Mouse (Mus musculus) left cerebral cortex, postnatal 36 days (tissue): ENCODE measurements around the gene Relt. TPM values are rescaled to one million over a fixed set of nuclear protein-coding genes. Genes with fewer than 3 reads are reported as not detected.

Experiments
- DNase-seq, 2 experiments: peaks; one replicate each; pipeline ENCODE4 v3.0.0; 2021 to 2022; ENCODE audit warnings: low spot score in 2 of 2, mixed read lengths in 1 of 2
- intact Hi-C: fragments of 180-260 bp; cut with DNase I; formaldehyde crosslinking; loops from one replicate; pipeline ENCODE4 v1.15.1; 2025
- microRNA-seq: library from miRNA; unstranded; fragments of <30 nt; microRNA quantifications from one replicate; pipeline ENCODE4 v1.2.0, GENCODE M21; 2022
- total RNA-seq, 2 experiments: library from RNA; stranded (reverse); gene quantifications; 2 replicates each; pipeline ENCODE4 v1.2.3; 2021

The Relt gene
- total RNA-seq, 2 experiments from 2014 or later = 15.1 to 17.0 TPM

GRCm38 (mm10) chr7:100818401-100819064, 44.7 kb downstream of the Relt start:
- DNase-seq = no peak
- intact Hi-C loops = loop anchor here (5.0 kb wide), 1 partner anchor 131 kb away; no protein-coding TSS in a partner anchor

- DNase-seq = no peak
- intact Hi-C loops = loop anchor here (5.0 kb wide), 1 partner anchor 130 kb away; no protein-coding TSS in a partner anchor
Observed at GRCm38 (mm10) chr7:100817442-100817760, 45.8 kb downstream of the Relt start.

GRCm38 (mm10) chr7:100816759-100817441, 46.3 kb downstream of the Relt start:
- intact Hi-C loops = loop anchor here (5.0 kb wide), 1 partner anchor 130 kb away; no protein-coding TSS in a partner anchor
- DNase-seq = peak; percentile 52

- DNase-seq = no peak
- intact Hi-C loops = loop anchor here (5.0 kb wide), 1 partner anchor 129 kb away; no protein-coding TSS in a partner anchor
Observed at GRCm38 (mm10) chr7:100815900-100816570, 47.2 kb downstream of the Relt start.

GRCm38 (mm10) chr7:100812641-100813040, 50.6 kb downstream of the Relt start:
- no peak for DNase-seq
- intact Hi-C loops = no loop called here

- intact Hi-C loops = no loop called here
- DNase-seq = no peak
Observed at GRCm38 (mm10) chr7:100811912-100812311, 51.3 kb downstream of the Relt start.

- no peak for DNase-seq
- intact Hi-C loops = no loop called here
Observed at GRCm38 (mm10) chr7:100805391-100805790, 57.9 kb downstream of the Relt start.

- intact Hi-C loops = no loop called here
- DNase-seq = no peak
Observed at GRCm38 (mm10) chr7:100798810-100799209, 64.4 kb downstream of the Relt start.

Small RNA genes within 50 kb of the gene (microRNA-seq; reads per million reads assigned to microRNA genes)
- 694 reads per million, percentile 75 among the genes with 10 or more reads in this experiment for gene Mir3102

Other genes with a start within 250 kb of the Relt start
- gene Plekhb1, start 201.0 kb downstream of the Relt start, total RNA-seq = 100 to 1,000 TPM; 131 to 184 TPM
- gene Fam168a, start 156.8 kb downstream of the Relt start, total RNA-seq = 100 to 1,000 TPM; 240 to 242 TPM
- 100 to 1,000 TPM; 128 to 134 TPM for gene Arhgef17, start 68.7 kb upstream of the Relt start, total RNA-seq
- 1 to 10 TPM; 3.3 to 3.8 TPM for gene P2ry6, start 111.2 kb upstream of the Relt start, total RNA-seq
- gene P2ry2, start 149.4 kb upstream of the Relt start, total RNA-seq = under 1 TPM; 0.57 to 0.91 TPM
- 10 to 100 TPM; 31.3 to 41.8 TPM for gene Fchsd2, start 229.4 kb upstream of the Relt start, total RNA-seq